Mouse (Mus musculus) Patski (cell line): ENCODE measurements around the gene Klf15. TPM values are rescaled to one million over a fixed set of nuclear protein-coding genes. Genes with fewer than 3 reads are reported as not detected.

Source experiments
- ATAC-seq: fragments of 100-300 bp; one replicate; pipeline ENCODE4 v1.8.0; 2021
- CTCF ChIA-PET: fragments of 350-600 bp; sonication (Branson Sonifier 250); formaldehyde crosslinking; loops from one replicate; lab custom pipeline; 2022; ENCODE audit warnings: inconsistent platforms; lab: Charles Lee
- POLR2A ChIA-PET: fragments of 350-600 bp; sonication (Branson Sonifier 250); formaldehyde crosslinking; loops from one replicate; lab custom pipeline; 2022; ENCODE audit warnings: antibody characterized with exemption, inconsistent platforms; lab: Charles Lee
- DNase-seq: peaks from one replicate; pipeline ENCODE4 v3.0.0-alpha.2; 2011; ENCODE audit warnings: low read depth, low spot score
- H3K27me3 ChIP-seq: fragments of 371-371 bp; one replicate; pipeline ENCODE4 v1.5.1; 2021
- CTCF ChIP-seq: fragments of 100-300 bp; IDR thresholded peaks from one replicate; pipeline ENCODE4 v1.5.1; 2021
- in situ Hi-C: fragments of 300-500 bp; cut with MboI; formaldehyde crosslinking; loops from 3 replicates; pipeline ENCODE4 v1.11.1; 2018; ENCODE audit warnings: low pct_unique_long_range_greater_than_20kb, mixed read lengths
- polyA plus RNA-seq: library from polyadenylated mRNA; unstranded; gene quantifications from one replicate; pipeline ENCODE4 v1.2.3, GENCODE M21; 2021

Klf15 gene
- polyA plus RNA-seq, 1 experiment from 2014 or later = 8.8 TPM

DNA sequence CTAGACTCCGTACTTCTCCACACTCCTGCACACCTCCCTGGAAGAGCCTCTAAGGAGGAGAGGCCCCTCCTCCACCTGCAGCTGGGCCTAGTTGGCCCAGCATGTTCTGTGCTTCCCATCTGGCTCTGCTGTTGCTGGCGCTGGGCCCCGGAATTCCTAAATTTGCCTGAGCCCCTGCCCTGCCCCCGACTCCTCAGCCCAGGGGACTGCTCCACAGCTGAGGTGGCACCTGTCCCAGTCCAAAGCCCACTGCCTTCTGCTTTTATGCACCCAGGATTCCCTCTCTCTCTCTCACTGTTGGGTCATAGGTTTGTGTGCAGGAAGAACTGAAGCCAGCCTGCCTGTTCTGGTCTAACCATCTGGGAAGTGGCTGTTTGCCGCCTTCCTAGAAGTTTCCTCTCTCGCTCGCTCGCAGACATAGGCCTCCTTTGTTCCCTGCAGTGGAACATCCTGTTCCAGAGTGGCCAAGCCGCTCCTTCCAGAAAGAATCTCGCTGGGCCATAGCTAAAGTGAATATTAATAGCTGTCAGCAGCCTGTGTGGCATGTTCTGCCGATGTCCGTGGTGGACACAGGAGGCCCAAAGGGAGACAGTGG lies 8.7 kb downstream of the Klf15 start:
- in situ Hi-C loops = no loop called here
- DNase-seq = no peak
- no peaks in the 10 kb centered on the region for H3K27me3 ChIP-seq
- no peak for ATAC-seq
- TF ChIP-seq CTCF = no peak
- ChIA-PET CTCF (no interaction called here), POLR2A (interaction anchor here (0.9 kb wide), 1 partner anchor 11 kb away, joined by 3 read pairs; no protein-coding TSS in a partner anchor)

DNA sequence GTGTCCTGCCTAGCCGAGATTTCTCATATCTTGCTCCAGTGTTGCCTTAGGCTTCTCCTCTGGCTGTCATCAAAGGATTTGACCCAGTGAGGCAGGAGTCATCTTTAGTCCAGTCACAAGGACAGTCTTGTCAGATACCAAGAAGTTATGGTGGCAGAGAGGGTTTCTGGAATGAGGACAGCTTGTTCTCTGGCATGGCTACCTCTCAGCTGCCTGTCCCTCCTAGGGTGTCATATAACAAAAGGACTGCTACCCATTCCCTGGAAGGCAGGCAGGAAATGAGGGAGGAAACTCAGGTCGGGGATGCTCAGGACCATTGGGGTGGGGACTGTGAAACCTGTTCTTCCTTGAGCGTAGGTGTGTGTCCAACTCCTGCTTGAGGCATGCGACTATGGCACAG lies 9.7 kb downstream of the Klf15 start:
- in situ Hi-C loops = no loop called here
- ATAC-seq (no peak), DNase-seq (no peak)
- no peaks in the 10 kb centered on the region for H3K27me3 ChIP-seq
- TF ChIP-seq CTCF = no peak
- ChIA-PET CTCF (interaction anchor here (1.1 to 1.2 kb wide), 2 partner anchors 15 to 35 kb away, joined by 3 read pairs; no protein-coding TSS in a partner anchor), POLR2A (no interaction called here)

DNA sequence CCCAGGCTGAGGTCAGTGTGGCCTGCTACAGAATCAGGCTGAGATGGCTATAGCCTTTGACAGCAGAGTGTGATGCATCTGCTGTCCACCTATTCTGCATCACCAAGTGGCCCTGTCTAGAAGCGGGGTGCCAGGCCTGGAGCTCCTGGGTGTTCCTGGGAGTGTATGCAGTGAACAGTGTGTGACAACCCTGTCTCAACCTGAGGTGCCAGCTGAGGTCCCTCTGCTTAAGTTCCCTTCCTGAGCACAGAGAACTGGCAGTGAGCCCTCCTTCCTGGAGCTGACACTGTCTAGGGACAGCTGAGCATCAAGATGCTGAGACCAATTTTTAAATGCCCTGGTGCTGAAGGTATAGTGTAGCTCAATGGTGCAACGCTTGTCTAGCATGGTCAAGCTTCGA lies 10.3 kb downstream of the Klf15 start:
- CTCF ChIA-PET = interaction anchor here (1.1 to 1.2 kb wide), 2 partner anchors 16 to 34 kb away, joined by 3 read pairs; no protein-coding TSS in a partner anchor
- no peak for ATAC-seq
- POLR2A ChIA-PET = no interaction called here
- TF ChIP-seq CTCF = no peak
- no peak for DNase-seq
- in situ Hi-C loops = no loop called here
- H3K27me3 ChIP-seq = no peaks in the 10 kb centered on the region

DNA sequence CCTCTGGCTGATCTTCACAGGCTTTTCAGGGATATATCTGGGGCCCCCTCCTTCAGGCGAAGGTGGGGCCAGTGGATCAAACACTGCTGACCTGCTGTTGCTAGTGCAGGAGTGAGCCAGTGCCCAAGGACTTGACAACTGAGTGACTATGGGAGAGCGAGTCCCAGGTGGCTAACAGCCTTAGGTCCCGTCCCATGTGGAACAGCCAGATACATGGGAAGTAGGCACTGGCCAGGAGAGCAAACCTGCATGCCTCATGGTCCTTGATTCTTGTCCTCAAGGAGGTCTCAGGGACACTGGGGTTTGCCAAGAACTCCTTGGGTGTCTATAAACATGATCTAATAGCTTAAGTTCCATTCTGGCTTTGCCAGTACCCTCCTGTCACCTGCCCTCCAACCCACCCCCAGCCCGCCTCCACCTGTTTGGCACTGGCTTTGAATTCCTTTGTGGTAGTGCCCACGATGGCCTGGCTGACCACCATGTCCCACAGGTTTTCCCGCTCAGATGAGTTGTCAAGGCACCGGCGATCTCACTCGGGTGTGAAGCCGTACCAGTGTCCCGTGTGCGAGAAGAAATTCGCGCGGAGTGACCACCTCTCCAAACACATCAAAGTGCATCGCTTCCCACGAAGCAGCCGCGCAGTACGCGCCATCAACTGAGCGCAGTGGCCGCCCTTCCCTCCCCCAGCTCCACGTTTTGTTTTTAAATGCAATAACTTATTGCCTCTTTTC lies 11.4 kb downstream of the Klf15 start:
- POLR2A ChIA-PET = no interaction called here

DNA sequence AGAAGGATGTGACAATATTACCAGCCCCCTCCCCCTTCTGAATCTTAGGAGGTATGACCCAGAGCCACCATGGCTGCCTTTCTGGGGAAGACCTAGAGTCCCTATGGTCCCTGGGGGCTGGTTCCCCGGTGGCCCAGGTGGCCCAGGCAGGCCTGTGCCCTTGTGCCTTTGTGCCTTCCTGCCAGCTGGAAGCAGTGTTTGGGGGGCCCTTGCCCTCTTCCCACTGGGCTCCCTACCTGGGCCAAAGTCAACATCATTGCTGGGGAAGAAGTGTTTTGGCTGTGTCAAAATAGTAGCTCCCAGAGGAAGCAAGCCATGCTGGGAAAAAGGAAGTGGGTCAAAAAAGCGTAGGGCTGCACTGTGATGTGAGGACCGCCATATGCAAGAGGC lies 12.0 kb downstream of the Klf15 start:
- ChIA-PET POLR2A (no interaction called here), CTCF (no interaction called here)
- no peak for DNase-seq
- no peak for ATAC-seq
- H3K27me3 ChIP-seq = no peaks in the 10 kb centered on the region
- no peak for TF ChIP-seq CTCF
- in situ Hi-C loops = no loop called here

More for the DNA sequence above, 11.4 kb downstream of the Klf15 start:
- CTCF ChIA-PET = no interaction called here
- in situ Hi-C loops = no loop called here
- no peak for DNase-seq
- no peaks in the 10 kb centered on the region for H3K27me3 ChIP-seq
- TF ChIP-seq CTCF = no peak
- no peak for ATAC-seq

DNA sequence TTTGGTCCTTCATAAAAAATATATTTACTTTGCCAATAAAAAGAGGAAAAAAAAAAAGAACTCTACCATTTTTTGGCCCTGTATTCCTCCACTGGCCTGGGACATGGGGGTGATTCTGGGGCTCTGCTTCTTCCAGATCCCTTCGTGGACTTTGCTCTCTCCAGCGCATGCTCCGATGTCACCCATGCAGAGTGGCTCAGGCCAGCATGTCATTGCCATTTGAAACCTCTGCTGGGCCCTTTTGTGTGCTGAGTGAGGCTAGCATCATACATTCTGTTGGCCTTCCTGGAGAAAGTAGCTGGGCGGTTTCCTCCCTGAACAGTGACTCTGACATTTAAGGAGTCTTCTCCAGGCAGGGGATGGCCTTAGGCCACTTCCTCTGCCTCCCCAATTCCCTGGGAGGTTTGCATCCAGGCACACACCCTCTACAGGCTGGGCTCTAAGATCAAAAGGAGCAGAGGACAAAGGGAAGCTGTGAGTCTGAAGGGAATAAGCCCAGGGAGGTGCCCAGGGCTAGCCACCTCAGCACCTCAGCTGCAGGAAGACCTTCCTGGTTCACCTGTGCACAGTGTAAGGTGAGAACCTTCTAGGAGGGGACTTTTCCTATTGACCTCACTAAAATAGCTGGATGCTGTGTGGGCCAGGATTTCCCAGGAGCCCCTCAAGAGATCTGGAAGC lies 12.9 kb downstream of the Klf15 start:
- ChIA-PET CTCF (interaction anchor here (0.9 kb wide), 1 partner anchor 38 kb away, joined by 3 read pairs; no protein-coding TSS in a partner anchor), POLR2A (no interaction called here)
- ATAC-seq (no peak), DNase-seq (no peak)
- no peak for TF ChIP-seq CTCF
- H3K27me3 ChIP-seq = no peaks in the 10 kb centered on the region
- in situ Hi-C loops = no loop called here

DNA sequence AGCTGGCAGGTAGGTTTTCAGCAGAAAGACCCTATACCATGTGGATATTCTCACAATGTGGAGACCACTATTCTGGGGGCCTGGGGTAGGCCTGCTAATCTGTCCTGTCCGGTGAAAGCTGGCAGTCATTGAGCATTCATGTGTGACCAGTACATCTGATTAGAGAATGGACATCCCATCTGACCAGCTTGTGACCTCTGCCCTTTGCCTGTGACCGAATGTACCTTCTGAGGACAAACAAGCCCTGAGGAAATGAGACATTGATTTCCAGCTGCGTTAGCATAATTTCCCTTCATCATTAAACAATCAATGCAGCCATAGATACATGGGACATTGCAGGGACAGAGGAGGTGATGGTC lies 13.5 kb downstream of the Klf15 start:
- ChIA-PET CTCF (interaction anchor here (0.9 kb wide), 1 partner anchor 39 kb away, joined by 3 read pairs; no protein-coding TSS in a partner anchor), POLR2A (no interaction called here)
- TF ChIP-seq CTCF = no peak
- no peak for DNase-seq
- in situ Hi-C loops = no loop called here
- no peaks in the 10 kb centered on the region for H3K27me3 ChIP-seq
- no peak for ATAC-seq

DNA sequence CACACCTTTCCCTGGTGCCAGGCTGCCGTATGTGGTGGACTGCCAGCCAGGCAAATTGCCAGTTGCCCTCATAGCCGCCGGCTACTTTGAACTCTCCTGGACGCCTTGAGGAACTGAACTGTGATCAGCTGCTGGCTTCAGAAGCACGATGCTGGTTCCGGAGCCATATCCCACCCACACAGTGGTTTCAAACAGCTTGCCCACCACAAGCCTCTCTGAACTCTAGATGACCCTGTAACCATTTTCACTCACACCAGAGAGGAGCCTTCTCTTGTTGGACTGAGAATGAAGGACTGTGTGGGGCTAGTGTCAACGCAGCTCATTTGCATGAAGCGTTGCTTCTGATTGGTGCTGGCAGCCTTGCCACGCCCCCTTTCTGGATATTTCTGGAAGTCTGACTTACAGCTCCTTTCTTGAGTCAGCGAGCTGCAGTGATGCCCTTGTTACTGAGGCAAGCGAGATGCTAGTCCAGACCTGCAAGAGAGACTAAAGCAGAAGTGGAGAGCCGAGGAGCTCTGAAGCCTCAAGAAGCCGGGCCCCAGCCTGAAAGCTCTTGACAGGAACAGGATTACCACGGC lies 14.7 kb downstream of the Klf15 start:
- no peak for TF ChIP-seq CTCF
- in situ Hi-C loops = no loop called here
- DNase-seq (no peak), ATAC-seq (no peak)
- ChIA-PET CTCF (interaction anchor here (1.5 to 1.6 kb wide), 2 partner anchors 30 to 42 kb away, joined by 3 to 4 read pairs; no protein-coding TSS in a partner anchor), POLR2A (interaction anchor here (1.1 kb wide), 1 partner anchor 14 kb away, joined by 3 read pairs; no protein-coding TSS in a partner anchor)
- no peaks in the 10 kb centered on the region for H3K27me3 ChIP-seq

DNA sequence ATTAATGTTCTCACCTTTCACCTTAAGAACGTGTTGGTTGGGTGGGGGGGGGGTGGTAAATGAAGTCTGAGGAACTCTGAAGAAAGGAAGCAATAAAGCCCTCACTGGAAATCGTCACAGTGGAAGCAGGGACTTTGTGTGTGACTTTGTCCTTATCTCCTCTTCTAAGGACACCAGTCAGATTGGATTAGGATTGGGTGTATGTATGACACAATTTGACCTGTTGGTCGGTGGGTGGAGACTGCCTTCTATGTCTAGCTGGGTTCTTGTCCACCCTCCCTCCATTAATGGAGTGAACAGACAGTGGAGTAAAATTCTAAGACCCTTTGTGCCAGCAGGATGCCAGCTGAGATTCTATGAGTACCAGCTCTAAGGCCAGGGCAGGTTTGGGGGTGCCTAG lies 21.9 kb downstream of the Klf15 start:
- ChIA-PET CTCF (no interaction called here), POLR2A (no interaction called here)
- in situ Hi-C loops = no loop called here
- ATAC-seq (no peak), DNase-seq (no peak)
- TF ChIP-seq CTCF = no peak
- no peaks in the 10 kb centered on the region for H3K27me3 ChIP-seq

DNA sequence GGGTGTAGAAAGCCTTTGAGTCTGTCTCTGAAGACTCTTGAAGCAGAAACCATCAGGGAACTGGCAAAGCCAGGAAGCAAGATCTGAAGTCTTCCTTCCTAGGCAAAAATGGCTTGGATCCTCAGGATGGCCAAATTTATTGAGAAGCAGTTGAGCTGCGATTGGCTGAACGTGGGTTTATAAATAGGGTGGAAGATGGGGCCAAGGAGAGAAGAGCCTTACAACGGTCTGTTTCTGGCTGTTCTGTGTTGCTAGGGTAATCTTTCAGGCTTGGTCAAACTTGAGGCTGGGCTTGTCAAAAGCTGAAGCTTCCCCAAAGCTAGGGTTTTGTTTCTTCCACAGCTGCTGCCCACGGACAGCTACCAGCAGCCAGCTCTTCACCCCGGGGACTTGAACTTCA lies 22.5 kb downstream of the Klf15 start:
- no peak for TF ChIP-seq CTCF
- no peaks in the 10 kb centered on the region for H3K27me3 ChIP-seq
- in situ Hi-C loops = no loop called here
- POLR2A ChIA-PET = no interaction called here
- no peak for DNase-seq
- CTCF ChIA-PET = interaction anchor here (1.0 to 1.2 kb wide), 2 partner anchors 29 to 50 kb away, joined by 3 read pairs; no protein-coding TSS in a partner anchor
- no peak for ATAC-seq
